20 mouse cellular contexts compared by ENCODE assay signal in the genomic region with DNA sequence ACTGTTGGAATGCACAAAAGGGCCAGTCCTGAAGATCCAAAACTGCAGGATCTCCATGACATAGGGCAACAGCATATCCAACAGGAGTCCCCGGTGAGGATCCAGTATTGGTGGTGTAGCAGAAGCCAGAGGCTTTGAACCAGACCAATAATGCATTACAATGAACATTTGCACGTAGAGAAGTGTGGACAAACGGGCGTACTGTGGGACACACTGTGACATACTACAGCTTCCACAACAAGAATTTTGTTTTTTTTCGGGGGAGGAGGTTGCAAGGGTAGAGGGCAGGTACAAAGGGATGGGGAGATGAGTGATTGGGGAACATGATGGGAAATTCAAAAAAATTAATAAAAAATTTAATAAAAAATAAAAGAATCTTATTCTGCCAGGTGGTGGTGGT. TPM values are rescaled to one million over a fixed set of nuclear protein-coding genes. Genes with fewer than 3 reads are reported as not detected.
DNase-seq lines count a peak whose midpoint lies in the region; ATAC-seq and TF ChIP-seq lines count a peak whose summit lies in the region.
"Had no signal": no experiment of that assay in that cellular context is flagged by ENCODE, and none has a peak within 500 bp of the region (broad histone marks: within the 10 kb centered on the region; RNA-seq: fewer than 3 reads in every experiment).

No protein-coding gene starts in this region.

- no peak overlapping the region for H3K4me2 ChIP-seq in hindbrain, postnatal 0 days (ENCODE audit: low read depth, low read length)
- no peak overlapping the region for H3K4me2 ChIP-seq in hindbrain, embryonic 12.5 days (replicated peaks)
- H3K4me2 ChIP-seq: embryonic facial prominence, embryonic 12.5 days; forebrain, embryonic 13.5 days had no signal

- no peak overlapping the region for H3K4me3 ChIP-seq in hindbrain, postnatal 0 days (ENCODE audit: low read length)
- no peak overlapping the region for H3K4me3 ChIP-seq in hindbrain, embryonic 12.5 days
- no peak overlapping the region for H3K4me3 ChIP-seq in MEL (ENCODE audit: control insufficient read depth in 1 of 2, insufficient read depth in 1 of 2, low read depth in 2 of 2, low read length in 2 of 2)
- H3K4me3 ChIP-seq: embryonic facial prominence, embryonic 10.5 days; embryonic facial prominence, embryonic 12.5 days; forebrain, embryonic 13.5 days had no signal

- H3K27ac ChIP-seq in hindbrain, postnatal 0 days = no peak overlapping the region
- no peak overlapping the region for H3K27ac ChIP-seq in hindbrain, embryonic 12.5 days
- H3K27ac ChIP-seq in MEL (ENCODE audit: control insufficient read depth, low read depth, low read length) = no peak overlapping the region
- H3K27ac ChIP-seq: embryonic facial prominence, embryonic 10.5 days; embryonic facial prominence, embryonic 12.5 days; forebrain, embryonic 13.5 days had no signal

- peak; percentile 79 for DNase-seq in heart, adult 11 months
- no peak for DNase-seq in heart, adult 18-20 months
- no peak for DNase-seq in hindbrain, postnatal 0 days (ENCODE audit: low spot score)
- peak; percentile 5 for DNase-seq in MEL (ENCODE audit: low read depth, low spot score)
- DNase-seq in spleen, postnatal 10 days (ENCODE audit: low spot score in 2 of 2) = no peak
- DNase-seq: adrenal gland, adult 8-10 months; adrenal gland, postnatal 14 days; adrenal gland, postnatal 36 days; cerebellum, adult 11-12 months; cerebellum, adult 2 months; cerebellum, adult 9-10 months; cerebellum, postnatal 10 days; cerebellum, postnatal 25 days; forebrain, postnatal 0 days had no signal

- peaks cover 7% of the 10 kb centered on the region; the same call in 1 of the 2 replicates for H3K36me3 ChIP-seq in hindbrain, postnatal 0 days (ENCODE audit: insufficient read depth, low read length)
- H3K36me3 ChIP-seq in hindbrain, embryonic 12.5 days = no peaks in the 10 kb centered on the region
- peaks cover 0 to 3% of the 10 kb centered on the region in 2 experiments; a peak in 1 of 4 replicates for H3K36me3 ChIP-seq in MEL (ENCODE audit: control insufficient read depth in 1 of 2, insufficient read depth in 2 of 2, low read length in 2 of 2)
- H3K36me3 ChIP-seq: embryonic facial prominence, embryonic 12.5 days had no signal

- ATAC-seq in hindbrain, postnatal 0 days = peak; percentile 52; the same call in 1 of the 2 replicates
- no peak for ATAC-seq in hindbrain, embryonic 12.5 days (ENCODE audit: low FRiP score)
- ATAC-seq: activated CD4-positive, CD25-positive, alpha-beta regulatory T cell, adult 4 months; forebrain, embryonic 13.5 days had no signal

- no peaks in the 10 kb centered on the region for H3K9me3 ChIP-seq in hindbrain, postnatal 0 days (ENCODE audit: low read length)
- no peaks in the 10 kb centered on the region for H3K9me3 ChIP-seq in hindbrain, embryonic 12.5 days (replicated peaks)
- no peaks in the 10 kb centered on the region for H3K9me3 ChIP-seq in MEL (replicated peaks; ENCODE audit: insufficient read depth, low read length)
- H3K9me3 ChIP-seq: embryonic facial prominence, embryonic 10.5 days; embryonic facial prominence, embryonic 12.5 days; forebrain, embryonic 13.5 days had no signal

- H3K27me3 ChIP-seq in hindbrain, postnatal 0 days (ENCODE audit: insufficient read depth, low read length) = no peaks in the 10 kb centered on the region
- H3K27me3 ChIP-seq in hindbrain, embryonic 12.5 days = no peaks in the 10 kb centered on the region
- no peaks in the 10 kb centered on the region for H3K27me3 ChIP-seq in MEL (ENCODE audit: control insufficient read depth in 1 of 2, insufficient read depth in 2 of 2, low read length in 2 of 2)
- H3K27me3 ChIP-seq: embryonic facial prominence, embryonic 12.5 days; forebrain, embryonic 13.5 days; Patski had no signal

- TF ChIP-seq EP300 in MEL (IDR thresholded peaks at IDR 0.05; ENCODE audit: low read depth in 1 of 2, low read length in 2 of 2) = no peak

- no peaks in the 10 kb centered on the region for H3K79me2 ChIP-seq in MEL (ENCODE audit: control insufficient read depth, insufficient read depth, low read length, poor library complexity)

- no peak for TF ChIP-seq POLR2A in MEL (IDR thresholded peaks at IDR 0.05; ENCODE audit: control insufficient read depth in 1 of 2, insufficient read depth in 1 of 2, low read depth in 1 of 2, low read length in 2 of 2, poor library complexity in 1 of 2)

- no peaks in the 10 kb centered on the region for H3K4me1 ChIP-seq in hindbrain, postnatal 0 days (ENCODE audit: insufficient read depth, low read length)
- H3K4me1 ChIP-seq in hindbrain, embryonic 12.5 days = no peaks in the 10 kb centered on the region
- H3K4me1 ChIP-seq in MEL (ENCODE audit: control insufficient read depth in 1 of 2, insufficient read depth in 2 of 2, low read length in 2 of 2) = no peaks in the 10 kb centered on the region
- H3K4me1 ChIP-seq: embryonic facial prominence, embryonic 10.5 days; embryonic facial prominence, embryonic 12.5 days; forebrain, embryonic 13.5 days had no signal

- TF ChIP-seq CTCF in hindbrain, postnatal 0 days (IDR thresholded peaks at IDR 0.05; ENCODE audit: low read depth) = no peak
- TF ChIP-seq CTCF in MEL (IDR thresholded peaks at IDR 0.05 in 2 of 3, conservative IDR thresholded peaks at IDR 0.05 in 1 of 3; ENCODE audit: control insufficient read depth in 1 of 3, insufficient read depth in 1 of 3, low read depth in 2 of 3, low read length in 3 of 3, poor library complexity in 1 of 3, severe bottlenecking in 1 of 3) = no peak

- H3K9ac ChIP-seq in hindbrain, postnatal 0 days (replicated peaks; ENCODE audit: low read length) = no peak overlapping the region
- no peak overlapping the region for H3K9ac ChIP-seq in hindbrain, embryonic 12.5 days
- no peak overlapping the region for H3K9ac ChIP-seq in MEL (ENCODE audit: control insufficient read depth, low read depth, low read length, poor library complexity, severe bottlenecking)
- H3K9ac ChIP-seq: embryonic facial prominence, embryonic 12.5 days; forebrain, embryonic 13.5 days; forebrain, postnatal 0 days had no signal

- TF ChIP-seq RAD21 in MEL (IDR thresholded peaks at IDR 0.05; ENCODE audit: low read depth, low read length) = no peak

- WGBS in hindbrain, postnatal 0 days = 89% methylated on average over 5 of the region's 5 CpGs
- 87% methylated on average over 5 of the region's 5 CpGs for WGBS in hindbrain, embryonic 12.5 days

TF ChIP-seq in MEL, 35 proteins besides CTCF, POLR2A, EP300 and RAD21:
- TF ChIP-seq TBP (IDR thresholded peaks at IDR 0.05; ENCODE audit: low read depth, low read length) = no peak
- TF ChIP-seq ZC3H11A (IDR thresholded peaks at IDR 0.05; ENCODE audit: low read depth, low read length) = no peak
- TF ChIP-seq RCOR1 (IDR thresholded peaks at IDR 0.05; ENCODE audit: low read depth, low read length) = no peak
- TF ChIP-seq MAZ (IDR thresholded peaks at IDR 0.05; ENCODE audit: low read depth, low read length) = no peak
- TF ChIP-seq E2F4 (IDR thresholded peaks at IDR 0.05; ENCODE audit: borderline replicate concordance, low read depth, low read length) = no peak
- no peak for TF ChIP-seq ELF1 (IDR thresholded peaks at IDR 0.05; ENCODE audit: low read depth, low read length)
- no peak for TF ChIP-seq POLR2AphosphoS2 (IDR thresholded peaks at IDR 0.05; ENCODE audit: low read length)
- TF ChIP-seq USF2 (IDR thresholded peaks at IDR 0.05; ENCODE audit: borderline replicate concordance in 1 of 2, insufficient read depth in 1 of 2, low read depth in 1 of 2, low read length in 2 of 2) = no peak
- TF ChIP-seq ZNF384 (IDR thresholded peaks at IDR 0.05; ENCODE audit: low read depth, low read length) = no peak
- no peak for TF ChIP-seq NELFE (IDR thresholded peaks at IDR 0.05; ENCODE audit: low read depth, low read length)
- no peak for TF ChIP-seq MEF2A (IDR thresholded peaks at IDR 0.05; ENCODE audit: extremely low read depth, insufficient replicate concordance, low read depth, low read length, poor library complexity, severe bottlenecking)

RNA-seq across cellular contexts. Expression of a gene that starts 23.3 kb away (rescaled TPM):
- 1 to 10 TPM; 3.2 to 6.4 TPM for total RNA-seq in heart, adult 18-20 months (2021)
- 81.9 and 82.1 TPM in 2 replicates for total RNA-seq in hindbrain, postnatal 0 days (2014; rRNA removed)
- 122 and 124 TPM in 2 replicates for polyA plus RNA-seq in hindbrain, postnatal 0 days (2015; fragmentation: Nextera tagmentation; extraction: Ambion mirVana)
- 41.8 and 50.7 TPM in 2 replicates for polyA plus RNA-seq in hindbrain, embryonic 12.5 days (2016; fragmentation: Nextera tagmentation; extraction: Ambion mirVana)
- 342 and 456 TPM in 2 replicates for total RNA-seq in MEL (2012; rRNA removed)
- polyA plus RNA-seq in MEL (2012; ENCODE audit: insufficient read depth in 1 of 2, insufficient read length in 2 of 2, low read depth in 1 of 2, low replicate concordance in 2 of 2, missing spikeins in 1 of 2) = 100 to 1,000 TPM in 1 of 2 experiments, not detected in 1; 792 TPM

Comparison
In these comparisons a context has a peak if more than half of its experiments do, and no peak if none do; other contexts are left out.
1. DNase-seq: peak in heart, adult 11 months (single experiment) and MEL (single experiment); none in heart, adult 18-20 months (0 of 2), hindbrain, postnatal 0 days (single experiment) and spleen, postnatal 10 days (0 of 2).
2. RNA of a gene that starts 23.3 kb away (total RNA-seq): 342 to 456 TPM in MEL and 81.9 to 82.1 TPM in hindbrain, postnatal 0 days; 3.2 to 6.4 TPM in heart, adult 18-20 months; every median in the first group is over 10 times any median in the second.